Mouse (Mus musculus): ENCODE results near the gene Il27ra. TPM values are rescaled to one million over a fixed set of nuclear protein-coding genes. Genes with fewer than 3 reads are reported as not detected.

Il27ra gene
- polyA plus RNA-seq, 1 experiment from 2014 or later, result 6.1 TPM

DNA sequence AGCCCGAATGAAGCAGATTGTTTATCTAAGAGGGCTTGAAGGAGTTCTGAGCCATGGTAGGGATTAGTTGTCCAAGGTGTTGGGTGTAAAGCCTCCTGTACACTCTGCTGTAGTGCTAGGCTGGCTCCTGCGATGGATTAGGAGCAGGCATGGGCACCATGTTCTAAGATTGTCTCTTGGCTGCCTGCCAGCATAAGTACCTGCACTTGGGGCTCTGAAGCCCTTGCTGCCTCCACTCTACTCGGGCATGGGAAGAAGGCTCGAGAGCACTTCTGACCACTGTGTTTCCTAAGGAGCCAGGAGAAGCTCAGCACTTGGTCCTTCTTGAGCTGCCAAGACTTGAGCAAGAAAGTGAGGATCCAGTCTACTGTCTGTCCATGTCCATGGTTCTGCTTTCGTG, 36.8 kb upstream of the Il27ra start:
- Histone ChIP-seq H3K9me3 (ENCODE audit: control insufficient read depth, low read length) (no peaks in the 10 kb centered on the region), H3K27me3 (ENCODE audit: control insufficient read depth, insufficient read depth, low read length) (no peaks in the 10 kb centered on the region), H3K4me2 (ENCODE audit: low read length) (no peak overlapping the region), H3K36me3 (ENCODE audit: control insufficient read depth, insufficient read depth, low read length) (peaks cover 73% of the 10 kb centered on the region), H3K9ac (ENCODE audit: low read length) (no peak overlapping the region), H3K4me1 (ENCODE audit: control insufficient read depth in 2 of 2, insufficient read depth in 2 of 2, low read length in 2 of 2) (peaks cover 6 to 9% of the 10 kb centered on the region in 2 experiments), H3K27ac (replicated peaks in 1 of 2; ENCODE audit: control insufficient read depth in 1 of 2, insufficient read depth in 1 of 2, low read depth in 2 of 2, low read length in 2 of 2) (no peak overlapping the region), H3K4me3 (ENCODE audit: control insufficient read depth in 1 of 2, insufficient read depth in 1 of 2, low read depth in 1 of 2, low read length in 2 of 2) (no peak overlapping the region)
- 48% methylated on average over 5 of the region's 5 CpGs for WGBS
- ATAC-seq (ENCODE audit: insufficient number of reproducible peaks, insufficient read depth, low FRiP score, low read depth), result no peak

DNA sequence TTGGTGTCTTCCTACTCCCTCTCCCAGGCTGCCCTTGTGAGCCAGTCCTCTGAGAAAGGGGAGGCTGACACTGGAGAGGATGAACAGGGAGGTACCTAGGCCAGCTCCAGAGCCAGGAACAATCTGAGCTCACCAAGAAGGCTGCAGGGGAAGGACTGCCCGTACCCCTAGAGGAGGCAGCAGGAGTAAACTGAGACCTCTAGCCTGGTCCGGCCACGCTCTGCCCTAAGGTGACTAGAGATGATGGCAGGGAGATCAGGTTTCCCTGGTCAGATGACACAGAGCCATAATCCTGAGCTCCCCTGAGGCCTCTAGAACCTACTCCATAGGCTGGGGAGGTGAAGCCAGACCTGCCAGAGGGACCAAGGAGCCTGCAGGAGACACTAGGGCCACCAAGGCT, 34.5 kb upstream of the Il27ra start:
- no peak for ATAC-seq (ENCODE audit: insufficient number of reproducible peaks, insufficient read depth, low FRiP score, low read depth)
- no peaks in the 10 kb centered on the region for H3K27me3 ChIP-seq (ENCODE audit: control insufficient read depth, insufficient read depth, low read length)
- H3K4me2 ChIP-seq (ENCODE audit: low read length), result no peak overlapping the region
- no peak overlapping the region for H3K9ac ChIP-seq (ENCODE audit: low read length)
- no peaks in the 10 kb centered on the region for H3K9me3 ChIP-seq (ENCODE audit: control insufficient read depth, low read length)
- H3K4me3 ChIP-seq (ENCODE audit: control insufficient read depth in 1 of 2, insufficient read depth in 1 of 2, low read depth in 1 of 2, low read length in 2 of 2), result no peak overlapping the region
- 83% methylated on average over 3 of the region's 3 CpGs for WGBS
- H3K27ac ChIP-seq (replicated peaks in 1 of 2; ENCODE audit: control insufficient read depth in 1 of 2, insufficient read depth in 1 of 2, low read depth in 2 of 2, low read length in 2 of 2), result no peak overlapping the region
- H3K4me1 ChIP-seq (ENCODE audit: control insufficient read depth in 2 of 2, insufficient read depth in 2 of 2, low read length in 2 of 2), result peaks cover 8 to 16% of the 10 kb centered on the region in 2 experiments
- peaks cover 53% of the 10 kb centered on the region for H3K36me3 ChIP-seq (ENCODE audit: control insufficient read depth, insufficient read depth, low read length)

DNA sequence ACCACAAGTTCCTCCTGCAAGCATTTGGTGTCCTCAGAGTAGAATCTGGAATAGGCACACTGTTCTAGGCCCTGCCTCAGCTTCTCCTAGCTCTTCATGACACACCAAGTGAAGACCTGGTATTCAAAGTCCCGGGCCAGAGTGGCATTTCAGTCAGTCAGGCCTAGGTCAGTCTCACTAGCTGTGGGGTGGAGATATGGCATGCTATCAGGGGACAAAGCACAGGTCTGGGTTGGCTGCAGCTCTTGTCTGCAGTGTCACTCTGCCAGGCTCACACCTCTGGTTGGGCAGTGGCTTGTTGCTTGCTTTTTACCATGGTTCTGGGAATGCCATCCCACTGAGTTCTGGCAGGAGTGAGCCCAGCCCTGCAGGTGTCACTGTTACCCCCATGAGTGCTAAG, 34.0 kb upstream of the Il27ra start:
- 70% methylated on average over 1 of the region's 1 CpGs for whole genome bisulfite sequencing
- H3K9me3 ChIP-seq (ENCODE audit: control insufficient read depth, low read length), result no peaks in the 10 kb centered on the region
- ATAC-seq (ENCODE audit: insufficient number of reproducible peaks, insufficient read depth, low FRiP score, low read depth), result no peak
- peaks cover 11 to 21% of the 10 kb centered on the region in 2 experiments for H3K4me1 ChIP-seq (ENCODE audit: control insufficient read depth in 2 of 2, insufficient read depth in 2 of 2, low read length in 2 of 2)
- no peaks in the 10 kb centered on the region for H3K27me3 ChIP-seq (ENCODE audit: control insufficient read depth, insufficient read depth, low read length)
- no peak overlapping the region for H3K9ac ChIP-seq (ENCODE audit: low read length)
- no peak overlapping the region for H3K4me3 ChIP-seq (ENCODE audit: control insufficient read depth in 1 of 2, insufficient read depth in 1 of 2, low read depth in 1 of 2, low read length in 2 of 2)
- H3K36me3 ChIP-seq (ENCODE audit: control insufficient read depth, insufficient read depth, low read length), result peaks cover 50% of the 10 kb centered on the region
- no peak overlapping the region for H3K27ac ChIP-seq (replicated peaks in 1 of 2; ENCODE audit: control insufficient read depth in 1 of 2, insufficient read depth in 1 of 2, low read depth in 2 of 2, low read length in 2 of 2)
- no peak overlapping the region for H3K4me2 ChIP-seq (ENCODE audit: low read length)

- ATAC-seq (ENCODE audit: insufficient number of reproducible peaks, insufficient read depth, low FRiP score, low read depth), result no peak
- Histone ChIP-seq H3K4me1 (ENCODE audit: control insufficient read depth in 2 of 2, insufficient read depth in 2 of 2, low read length in 2 of 2) (peaks cover 11 to 38% of the 10 kb centered on the region in 2 experiments), H3K4me2 (ENCODE audit: low read length) (no peak overlapping the region), H3K4me3 (ENCODE audit: control insufficient read depth in 1 of 2, insufficient read depth in 1 of 2, low read depth in 1 of 2, low read length in 2 of 2) (no peak overlapping the region), H3K9me3 (ENCODE audit: control insufficient read depth, low read length) (no peaks in the 10 kb centered on the region), H3K9ac (ENCODE audit: low read length) (no peak overlapping the region), H3K27me3 (ENCODE audit: control insufficient read depth, insufficient read depth, low read length) (no peaks in the 10 kb centered on the region), H3K27ac (replicated peaks in 1 of 2; ENCODE audit: control insufficient read depth in 1 of 2, insufficient read depth in 1 of 2, low read depth in 2 of 2, low read length in 2 of 2) (no peak overlapping the region), H3K36me3 (ENCODE audit: control insufficient read depth, insufficient read depth, low read length) (peaks cover 30% of the 10 kb centered on the region)
- 72% methylated on average over 9 of the region's 10 CpGs for WGBS
These were observed 31.0 kb upstream of the Il27ra start for GRCm38 (mm10) chr8:84073230-84073976.

DNA sequence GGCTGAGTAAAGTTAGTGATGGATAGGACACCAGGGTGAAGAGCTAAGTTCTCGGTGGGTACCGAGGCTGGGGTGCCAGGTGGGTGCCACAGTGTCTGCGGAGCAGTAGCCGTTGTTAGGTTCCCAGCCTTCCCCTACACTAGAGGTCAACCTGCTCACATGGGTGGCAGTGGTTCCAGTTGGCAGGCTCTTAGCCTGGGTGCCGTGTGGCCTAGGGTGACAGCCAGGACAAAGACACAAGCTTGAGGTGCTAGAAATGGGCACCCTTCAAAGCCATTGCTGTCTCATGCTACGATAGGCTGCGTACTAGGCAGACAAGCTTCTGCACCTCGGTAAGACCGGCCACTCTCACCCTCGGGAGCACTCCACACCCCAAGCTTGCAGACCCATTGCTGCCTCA, 29.9 kb upstream of the Il27ra start:
- H3K4me1 ChIP-seq (ENCODE audit: control insufficient read depth in 2 of 2, insufficient read depth in 2 of 2, low read length in 2 of 2), result peaks cover 19 to 49% of the 10 kb centered on the region in 2 experiments

DNA sequence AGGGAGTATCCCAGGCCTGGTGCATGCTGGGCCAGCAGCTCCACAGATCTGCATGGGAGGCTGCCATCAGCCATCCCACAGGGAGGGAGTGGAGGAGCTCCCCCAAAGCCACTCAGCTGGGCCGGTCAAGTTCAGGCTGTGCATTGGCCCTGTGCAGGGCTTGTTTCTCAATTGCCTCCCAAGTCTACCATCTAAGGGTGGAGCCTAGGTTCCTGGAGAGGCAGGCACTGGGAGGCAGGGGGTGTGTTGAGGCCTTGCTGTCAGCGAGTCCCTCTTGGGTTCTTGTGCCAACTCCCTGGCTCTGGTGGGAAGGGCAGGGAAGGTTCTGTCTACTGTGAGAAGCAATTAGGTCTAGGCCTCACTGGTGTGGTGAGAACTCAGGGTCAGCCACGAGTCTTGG, 29.5 kb upstream of the Il27ra start:
- Histone ChIP-seq H3K4me1 (ENCODE audit: control insufficient read depth in 2 of 2, insufficient read depth in 2 of 2, low read length in 2 of 2) (peaks cover 19 to 49% of the 10 kb centered on the region in 2 experiments), H3K4me3 (ENCODE audit: control insufficient read depth in 1 of 2, insufficient read depth in 1 of 2, low read depth in 1 of 2, low read length in 2 of 2) (no peak overlapping the region), H3K4me2 (ENCODE audit: low read length) (no peak overlapping the region), H3K27me3 (ENCODE audit: control insufficient read depth, insufficient read depth, low read length) (no peaks in the 10 kb centered on the region), H3K36me3 (ENCODE audit: control insufficient read depth, insufficient read depth, low read length) (peaks cover 28% of the 10 kb centered on the region), H3K9me3 (ENCODE audit: control insufficient read depth, low read length) (no peaks in the 10 kb centered on the region), H3K27ac (replicated peaks in 1 of 2; ENCODE audit: control insufficient read depth in 1 of 2, insufficient read depth in 1 of 2, low read depth in 2 of 2, low read length in 2 of 2) (no peak overlapping the region), H3K9ac (ENCODE audit: low read length) (no peak overlapping the region)
- ATAC-seq (ENCODE audit: insufficient number of reproducible peaks, insufficient read depth, low FRiP score, low read depth), result no peak
- 70% methylated on average over 3 of the region's 3 CpGs for WGBS

More for the DNA sequence above, 29.9 kb upstream of the Il27ra start:
- Histone ChIP-seq H3K27me3 (ENCODE audit: control insufficient read depth, insufficient read depth, low read length) (no peaks in the 10 kb centered on the region), H3K9me3 (ENCODE audit: control insufficient read depth, low read length) (no peaks in the 10 kb centered on the region), H3K4me2 (ENCODE audit: low read length) (no peak overlapping the region), H3K27ac (replicated peaks in 1 of 2; ENCODE audit: control insufficient read depth in 1 of 2, insufficient read depth in 1 of 2, low read depth in 2 of 2, low read length in 2 of 2) (no peak overlapping the region), H3K9ac (ENCODE audit: low read length) (no peak overlapping the region), H3K4me3 (ENCODE audit: control insufficient read depth in 1 of 2, insufficient read depth in 1 of 2, low read depth in 1 of 2, low read length in 2 of 2) (no peak overlapping the region), H3K36me3 (ENCODE audit: control insufficient read depth, insufficient read depth, low read length) (peaks cover 30% of the 10 kb centered on the region)
- 93% methylated on average over 10 of the region's 10 CpGs for WGBS
- no peak for ATAC-seq (ENCODE audit: insufficient number of reproducible peaks, insufficient read depth, low FRiP score, low read depth)

- 76% methylated on average over 2 of the region's 2 CpGs for WGBS
- no peak overlapping the region for H3K9ac ChIP-seq (ENCODE audit: low read length)
- peaks cover 19 to 51% of the 10 kb centered on the region in 2 experiments for H3K4me1 ChIP-seq (ENCODE audit: control insufficient read depth in 2 of 2, insufficient read depth in 2 of 2, low read length in 2 of 2)
- no peak overlapping the region for H3K4me2 ChIP-seq (ENCODE audit: low read length)
- no peaks in the 10 kb centered on the region for H3K27me3 ChIP-seq (ENCODE audit: control insufficient read depth, insufficient read depth, low read length)
- no peaks in the 10 kb centered on the region for H3K9me3 ChIP-seq (ENCODE audit: control insufficient read depth, low read length)
- H3K27ac ChIP-seq (replicated peaks in 1 of 2; ENCODE audit: control insufficient read depth in 1 of 2, insufficient read depth in 1 of 2, low read depth in 2 of 2, low read length in 2 of 2), result no peak overlapping the region
- no peak overlapping the region for H3K4me3 ChIP-seq (ENCODE audit: control insufficient read depth in 1 of 2, insufficient read depth in 1 of 2, low read depth in 1 of 2, low read length in 2 of 2)
- ATAC-seq (ENCODE audit: insufficient number of reproducible peaks, insufficient read depth, low FRiP score, low read depth), result no peak
- H3K36me3 ChIP-seq (ENCODE audit: control insufficient read depth, insufficient read depth, low read length), result peaks cover 17% of the 10 kb centered on the region
These were observed 28.3 kb upstream of the Il27ra start for GRCm38 (mm10) chr8:84070667-84071066.

DNA sequence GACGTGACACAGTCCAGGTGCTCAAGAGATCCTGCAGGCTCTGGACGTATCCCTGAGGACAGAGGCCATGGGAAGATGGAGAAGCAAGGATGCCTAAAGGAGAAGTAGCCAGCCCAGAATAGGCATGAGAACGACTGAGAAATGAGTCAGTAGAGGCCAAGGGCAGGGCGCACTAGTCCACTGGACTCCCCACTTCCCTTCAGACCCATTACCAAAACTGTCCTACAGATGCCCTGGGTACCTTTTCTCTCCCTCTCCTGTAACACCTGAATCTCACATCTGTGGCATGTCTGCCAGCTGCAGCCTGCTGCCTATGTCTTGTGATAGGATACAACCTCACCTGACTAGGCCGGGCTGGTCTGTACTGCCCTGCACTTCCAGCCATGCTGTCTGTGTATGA, 27.9 kb upstream of the Il27ra start:
- H3K27ac ChIP-seq (replicated peaks in 1 of 2; ENCODE audit: control insufficient read depth in 1 of 2, insufficient read depth in 1 of 2, low read depth in 2 of 2, low read length in 2 of 2), result no peak overlapping the region
- no peak for ATAC-seq (ENCODE audit: insufficient number of reproducible peaks, insufficient read depth, low FRiP score, low read depth)
- H3K27me3 ChIP-seq (ENCODE audit: control insufficient read depth, insufficient read depth, low read length), result no peaks in the 10 kb centered on the region
- H3K4me3 ChIP-seq (ENCODE audit: control insufficient read depth in 1 of 2, insufficient read depth in 1 of 2, low read depth in 1 of 2, low read length in 2 of 2), result no peak overlapping the region
- H3K9me3 ChIP-seq (ENCODE audit: control insufficient read depth, low read length), result no peaks in the 10 kb centered on the region
- peaks cover 13% of the 10 kb centered on the region for H3K36me3 ChIP-seq (ENCODE audit: control insufficient read depth, insufficient read depth, low read length)
- 75% methylated on average over 5 of the region's 5 CpGs for WGBS
- no peak overlapping the region for H3K4me2 ChIP-seq (ENCODE audit: low read length)
- peaks cover 19 to 54% of the 10 kb centered on the region in 2 experiments for H3K4me1 ChIP-seq (ENCODE audit: control insufficient read depth in 2 of 2, insufficient read depth in 2 of 2, low read length in 2 of 2)
- no peak overlapping the region for H3K9ac ChIP-seq (ENCODE audit: low read length)
